Mouse (Mus musculus): ENCODE measurements at regions not wholly inside any gene's neighbourhood (a gene's known extent, or its start where the extent isn't known, plus 50 kb on each side); places are given as distances from the start of the nearest gene placed in this dataset.

- Histone ChIP-seq H3K4me1 (ENCODE audit: control insufficient read depth in 1 of 2, insufficient read depth in 2 of 2, low read length in 2 of 2) (no peaks in the 10 kb centered on the region), H3K79me2 (ENCODE audit: control insufficient read depth, insufficient read depth, low read length, poor library complexity) (no peaks in the 10 kb centered on the region), H3K4me3 (ENCODE audit: control insufficient read depth in 1 of 2, insufficient read depth in 1 of 2, low read depth in 2 of 2, low read length in 2 of 2) (no peak overlapping the region), H3K36me3 (ENCODE audit: control insufficient read depth in 1 of 2, insufficient read depth in 2 of 2, low read length in 2 of 2) (no peaks in the 10 kb centered on the region), H3K9me3 (replicated peaks; ENCODE audit: insufficient read depth, low read length) (no peaks in the 10 kb centered on the region), H3K27me3 (ENCODE audit: control insufficient read depth in 1 of 2, insufficient read depth in 2 of 2, low read length in 2 of 2) (no peaks in the 10 kb centered on the region), H3K9ac (ENCODE audit: control insufficient read depth, low read depth, low read length, poor library complexity, severe bottlenecking) (no peak overlapping the region), H3K27ac (ENCODE audit: control insufficient read depth, low read depth, low read length) (no peak overlapping the region)
- no peak for TF ChIP-seq EP300 (IDR thresholded peaks at IDR 0.05; ENCODE audit: low read depth in 1 of 2, low read length in 2 of 2)
- no peak for TF ChIP-seq MEF2A (IDR thresholded peaks at IDR 0.05; ENCODE audit: extremely low read depth, insufficient replicate concordance, low read depth, low read length, poor library complexity, severe bottlenecking)
- no peak for TF ChIP-seq MAZ (IDR thresholded peaks at IDR 0.05; ENCODE audit: low read depth, low read length)
- TF ChIP-seq RAD21 (IDR thresholded peaks at IDR 0.05; ENCODE audit: low read depth, low read length), result no peak
- no peak for TF ChIP-seq MAFK (IDR thresholded peaks at IDR 0.05; ENCODE audit: borderline replicate concordance, low read depth, low read length)
- TF ChIP-seq SMC3 (IDR thresholded peaks at IDR 0.05; ENCODE audit: low read depth, low read length), result no peak
- no peak for TF ChIP-seq USF1 (IDR thresholded peaks at IDR 0.05; ENCODE audit: low read depth, low read length)
- no peak for DNase-seq (ENCODE audit: low read depth, low spot score)
Measured at GRCm38 (mm10) chr13:103558915-103559314, 215.5 kb downstream of the Srek1 start.

GRCm38 (mm10) chr13:103539577-103539976, 205.3 kb upstream of the Mast4 start:
- Histone ChIP-seq H3K4me1 (ENCODE audit: control insufficient read depth in 1 of 2, insufficient read depth in 2 of 2, low read length in 2 of 2) (no peaks in the 10 kb centered on the region), H3K9me3 (replicated peaks; ENCODE audit: insufficient read depth, low read length) (no peaks in the 10 kb centered on the region), H3K27ac (ENCODE audit: control insufficient read depth, low read depth, low read length) (no peak overlapping the region), H3K27me3 (ENCODE audit: control insufficient read depth in 1 of 2, insufficient read depth in 2 of 2, low read length in 2 of 2) (no peaks in the 10 kb centered on the region; a peak in 1 of 4 replicates), H3K9ac (ENCODE audit: control insufficient read depth, low read depth, low read length, poor library complexity, severe bottlenecking) (no peak overlapping the region), H3K36me3 (ENCODE audit: control insufficient read depth in 1 of 2, insufficient read depth in 2 of 2, low read length in 2 of 2) (no peaks in the 10 kb centered on the region), H3K79me2 (ENCODE audit: control insufficient read depth, insufficient read depth, low read length, poor library complexity) (no peaks in the 10 kb centered on the region), H3K4me3 (ENCODE audit: control insufficient read depth in 1 of 2, insufficient read depth in 1 of 2, low read depth in 2 of 2, low read length in 2 of 2) (no peak overlapping the region)
- TF ChIP-seq TBP (IDR thresholded peaks at IDR 0.05; ENCODE audit: low read depth, low read length) (no peak), USF1 (IDR thresholded peaks at IDR 0.05; ENCODE audit: low read depth, low read length) (no peak), MAZ (IDR thresholded peaks at IDR 0.05; ENCODE audit: low read depth, low read length) (no peak), ETS1 (IDR thresholded peaks at IDR 0.05; ENCODE audit: low read depth, low read length) (no peak), HCFC1 (IDR thresholded peaks at IDR 0.05; ENCODE audit: low read depth, low read length) (no peak), UBTF (IDR thresholded peaks at IDR 0.05; ENCODE audit: borderline replicate concordance, insufficient read depth, low read depth, low read length) (no peak), EP300 (IDR thresholded peaks at IDR 0.05; ENCODE audit: low read depth in 1 of 2, low read length in 2 of 2) (no peak), MYC (IDR thresholded peaks at IDR 0.05; ENCODE audit: low read depth, low read length) (no peak), ELF1 (IDR thresholded peaks at IDR 0.05; ENCODE audit: low read depth, low read length) (no peak), ZMIZ1 (IDR thresholded peaks at IDR 0.05; ENCODE audit: low read depth, low read length) (no peak), CHD2 (IDR thresholded peaks at IDR 0.05; ENCODE audit: low read length) (no peak), SIN3A (IDR thresholded peaks at IDR 0.05; ENCODE audit: low read length) (no peak), ZKSCAN1 (IDR thresholded peaks at IDR 0.05; ENCODE audit: low read depth, low read length) (no peak), ZNF384 (IDR thresholded peaks at IDR 0.05; ENCODE audit: low read depth, low read length) (no peak), GATA1 (IDR thresholded peaks at IDR 0.05; ENCODE audit: low read depth, low read length) (no peak)
- no peak for DNase-seq (ENCODE audit: low read depth, low spot score)
